Mouse (Mus musculus) limb, embryonic 12.5 days (tissue): ENCODE measurements around the gene Dpm3. TPM values are rescaled to one million over a fixed set of nuclear protein-coding genes. Genes with fewer than 3 reads are reported as not detected.

Experiments used
- ATAC-seq: fragments of 200-750 bp; cut with Nextera tagmentation; 2 replicates; pipeline ENCODE4 v1.8.0; 2017; ENCODE audit warnings: low read depth, moderate TSS enrichment; ENCODE audit not compliant: insufficient number of reproducible peaks, insufficient read depth, low FRiP score, low TSS enrichment
- H3K27ac ChIP-seq: fragments of 300-500 bp; sonication (generic); 2 replicates; pipeline ENCODE4 v1.5.1; 2016; ENCODE audit warnings: mild to moderate bottlenecking, moderate library complexity
- H3K27me3 ChIP-seq: fragments of 300-500 bp; sonication (generic); 2 replicates; pipeline ENCODE4 v1.6.1; 2016; ENCODE audit warnings: mild to moderate bottlenecking, moderate library complexity
- H3K36me3 ChIP-seq: fragments of 300-500 bp; sonication (generic); 2 replicates; pipeline ENCODE4 v1.6.1; 2016; ENCODE audit warnings: mild to moderate bottlenecking, moderate library complexity
- H3K4me1 ChIP-seq: fragments of 300-500 bp; sonication (generic); replicated peaks from 2 replicates; pipeline ENCODE4 v1.6.1; 2016
- H3K4me2 ChIP-seq: fragments of 300-500 bp; sonication (generic); 2 replicates; pipeline ENCODE4 v1.6.1; 2016; ENCODE audit warnings: mild to moderate bottlenecking, moderate library complexity
- H3K4me3 ChIP-seq: fragments of 300-500 bp; sonication (generic); replicated peaks from 2 replicates; pipeline ENCODE4 v1.5.1; 2016; ENCODE audit warnings: mild to moderate bottlenecking
- H3K9ac ChIP-seq: fragments of 300-500 bp; sonication (generic); replicated peaks from 2 replicates; pipeline ENCODE4 v1.6.1; 2016; ENCODE audit warnings: mild to moderate bottlenecking, moderate library complexity
- H3K9me3 ChIP-seq: fragments of 300-500 bp; sonication (generic); 2 replicates; pipeline ENCODE4 v1.6.1; 2016; ENCODE audit warnings: mild to moderate bottlenecking, moderate library complexity
- WGBS: fragments of 180-500 bp; shearing (Covaris S2); methylation state at CpG from one replicate; pipeline ENCODE4 v1.1.7; 2016; 5-methylcytosine and 5-hydroxymethylcytosine counted together
- polyA plus RNA-seq: library from polyadenylated mRNA; unstranded; fragments of >200 nt; fragmentation: Nextera tagmentation; extraction: Ambion mirVana; gene quantifications from 2 replicates; pipeline ENCODE4 v1.2.1, GENCODE M21; 2016

Dpm3 gene
- polyA plus RNA-seq, 1 experiment from 2014 or later: 102 TPM

- peak within 1 kb of the TSS; percentile 85 for H3K9ac ChIP-seq
- H3K36me3 ChIP-seq: peaks cover 36% of the 10 kb centered on the region
- peak within 1 kb of the TSS; percentile 82 for H3K4me3 ChIP-seq
- H3K27ac ChIP-seq: peak within 1 kb of the TSS; percentile 77
- no peaks in the 10 kb centered on the region for H3K27me3 ChIP-seq
- no peaks in the 10 kb centered on the region for H3K9me3 ChIP-seq
- WGBS: 4% methylated on average over 20 of the region's 20 CpGs
- H3K4me2 ChIP-seq: peak within 1 kb of the TSS; percentile 93
- peaks cover 46% of the 10 kb centered on the region for H3K4me1 ChIP-seq
- peak; percentile 3; the same call in 1 of the 2 replicates for ATAC-seq
These were observed 13.4 kb upstream of the Dpm3 start, which contains the start of gene Krtcap2 for GRCm38 (mm10) chr3:89245688-89246171. Gene Krtcap2, plus strand, starts transcription at chr3:89245966.

GRCm38 (mm10) chr3:89246261-89247100 is 12.7 kb upstream of the Dpm3 start, which contains the start of gene Trim46:
Gene Trim46, minus strand, starts transcription at chr3:89246309.
- no peaks in the 10 kb centered on the region for H3K27me3 ChIP-seq
- H3K9me3 ChIP-seq: no peaks in the 10 kb centered on the region
- peaks cover 35% of the 10 kb centered on the region for H3K36me3 ChIP-seq
- peak within 1 kb of the TSS; percentile 82 for H3K4me3 ChIP-seq
- peaks cover 54% of the 10 kb centered on the region for H3K4me1 ChIP-seq
- peak within 1 kb of the TSS; percentile 77 for H3K27ac ChIP-seq
- peak; percentile 43 for ATAC-seq
- H3K9ac ChIP-seq: peak within 1 kb of the TSS; percentile 85
- under 1% methylated on average over 41 of the region's 42 CpGs for WGBS
- H3K4me2 ChIP-seq: peak within 1 kb of the TSS; percentile 93

GRCm38 (mm10) chr3:89247466-89247865 is 11.7 kb upstream of the Dpm3 start:
- no peak overlapping the region for H3K27ac ChIP-seq
- peaks cover 60% of the 10 kb centered on the region for H3K4me1 ChIP-seq
- H3K4me3 ChIP-seq: peak overlapping the region; percentile 82
- H3K36me3 ChIP-seq: peaks cover 27% of the 10 kb centered on the region
- H3K4me2 ChIP-seq: peak overlapping the region; percentile 93
- no peaks in the 10 kb centered on the region for H3K27me3 ChIP-seq
- no peaks in the 10 kb centered on the region for H3K9me3 ChIP-seq
- 81% methylated on average over 4 of the region's 4 CpGs for WGBS
- no peak for ATAC-seq
- peak overlapping the region; percentile 85 for H3K9ac ChIP-seq

- Histone ChIP-seq H3K4me1 (peaks cover 37% of the 10 kb centered on the region), H3K36me3 (peaks cover 27% of the 10 kb centered on the region), H3K9me3 (no peaks in the 10 kb centered on the region), H3K27ac (0 out of 2 replicates have a peak overlapping the region, but pooled peaks have one; percentile 53), H3K4me2 (peak overlapping the region; percentile 42; the same call in 1 of the 2 replicates), H3K4me3 (0 out of 2 replicates have a peak overlapping the region, but pooled peaks have one; percentile 9), H3K27me3 (no peaks in the 10 kb centered on the region), H3K9ac (no peak overlapping the region)
- 20% methylated on average over 7 of the region's 7 CpGs for WGBS
- ATAC-seq: no peak
These were observed 8.6 kb upstream of the Dpm3 start for GRCm38 (mm10) chr3:89250435-89251040.

- 7% methylated on average over 17 of the region's 17 CpGs for WGBS
- Histone ChIP-seq H3K9me3 (no peaks in the 10 kb centered on the region), H3K4me1 (peaks cover 31% of the 10 kb centered on the region), H3K4me3 (peak overlapping the region; percentile 9; the same call in 1 of the 2 replicates), H3K4me2 (peak overlapping the region; percentile 42), H3K9ac (0 out of 2 replicates have a peak overlapping the region, but pooled peaks have one; percentile 23), H3K27ac (0 out of 2 replicates have a peak overlapping the region, but pooled peaks have one; percentile 2), H3K36me3 (peaks cover 27% of the 10 kb centered on the region), H3K27me3 (no peaks in the 10 kb centered on the region)
- no peak for ATAC-seq
These were observed 7.7 kb upstream of the Dpm3 start for GRCm38 (mm10) chr3:89251365-89251895.

- peaks cover 7% of the 10 kb centered on the region; the same call in 1 of the 2 replicates for H3K27me3 ChIP-seq
- no peaks in the 10 kb centered on the region for H3K9me3 ChIP-seq
- H3K4me3 ChIP-seq: no peak overlapping the region
- H3K9ac ChIP-seq: no peak overlapping the region
- no peaks in the 10 kb centered on the region for H3K36me3 ChIP-seq
- peaks cover 18% of the 10 kb centered on the region for H3K4me1 ChIP-seq
- no peak overlapping the region for H3K4me2 ChIP-seq
- no peak overlapping the region for H3K27ac ChIP-seq
- 91% methylated on average over 5 of the region's 5 CpGs for WGBS
- no peak for ATAC-seq
These were observed 4.2 kb upstream of the Dpm3 start for GRCm38 (mm10) chr3:89254994-89255393.

- WGBS: 92% methylated on average over 5 of the region's 5 CpGs
- no peak for ATAC-seq
These were observed 3.0 kb upstream of the Dpm3 start for GRCm38 (mm10) chr3:89256177-89256576.

GRCm38 (mm10) chr3:89260211-89260610 is 1.1 kb downstream of the Dpm3 start:
- H3K36me3 ChIP-seq: no peaks in the 10 kb centered on the region
- no peak overlapping the region for H3K4me3 ChIP-seq
- H3K27me3 ChIP-seq: peaks cover 7% of the 10 kb centered on the region; the same call in 1 of the 2 replicates
- H3K9me3 ChIP-seq: no peaks in the 10 kb centered on the region
- H3K9ac ChIP-seq: no peak overlapping the region
- 74% methylated on average over 3 of the region's 3 CpGs for WGBS
- no peak overlapping the region for H3K27ac ChIP-seq
- H3K4me1 ChIP-seq: no peaks in the 10 kb centered on the region
- no peak for ATAC-seq
- no peak overlapping the region for H3K4me2 ChIP-seq

More at GRCm38 (mm10) chr3:89256177-89256576, 3.0 kb upstream of the Dpm3 start:
- H3K36me3 ChIP-seq: no peaks in the 10 kb centered on the region
- no peak overlapping the region for H3K4me2 ChIP-seq
- H3K4me1 ChIP-seq: peaks cover 9% of the 10 kb centered on the region
- no peaks in the 10 kb centered on the region for H3K9me3 ChIP-seq
- H3K4me3 ChIP-seq: no peak overlapping the region
- no peak overlapping the region for H3K9ac ChIP-seq
- H3K27me3 ChIP-seq: peaks cover 7% of the 10 kb centered on the region; the same call in 1 of the 2 replicates
- H3K27ac ChIP-seq: no peak overlapping the region

GRCm38 (mm10) chr3:89262417-89262816 is 3.3 kb downstream of the Dpm3 start:
- 71% methylated on average over 10 of the region's 10 CpGs for WGBS
- Histone ChIP-seq H3K27me3 (peaks cover 7% of the 10 kb centered on the region; the same call in 1 of the 2 replicates), H3K4me2 (no peak overlapping the region), H3K27ac (no peak overlapping the region), H3K4me1 (peaks cover 8% of the 10 kb centered on the region; the same call in 1 of the 2 replicates), H3K9me3 (no peaks in the 10 kb centered on the region), H3K9ac (no peak overlapping the region), H3K36me3 (no peaks in the 10 kb centered on the region), H3K4me3 (no peak overlapping the region)
- no peak for ATAC-seq

- ATAC-seq: peak; percentile 64
- Histone ChIP-seq H3K36me3 (peaks cover 3% of the 10 kb centered on the region; the same call in 1 of the 2 replicates), H3K4me2 (peak overlapping the region; percentile 91), H3K27ac (peak overlapping the region; percentile 83), H3K4me1 (peaks cover 35% of the 10 kb centered on the region), H3K9ac (peak overlapping the region; percentile 89), H3K9me3 (no peaks in the 10 kb centered on the region), H3K27me3 (no peaks in the 10 kb centered on the region), H3K4me3 (peak overlapping the region; percentile 76)
- under 1% methylated on average over 20 of the region's 20 CpGs for WGBS
These were observed 7.3 kb downstream of the Dpm3 start for GRCm38 (mm10) chr3:89266439-89266893.
